Mouse (Mus musculus): ENCODE measurements around the gene Mylpf.
A peak's percentile ranks its signal among the peaks of the same experiment; 100 is the strongest.
"Not testable (repeated sequence)": the region's sequence is repeated elsewhere in the genome, so short reads cannot be mapped to it uniquely, and the experiment has no call there.

Gene Mylpf

GRCm38 (mm10) chr7:127225147-127225995, 16.7 kb downstream of the Mylpf start:
- DNase-seq (ENCODE audit: inconsistent ontology term) = no peak

GRCm38 (mm10) chr7:127228615-127229303, 20.1 kb downstream of the Mylpf start:
- peak; percentile 69 for DNase-seq (ENCODE audit: inconsistent ontology term)

- DNase-seq (ENCODE audit: inconsistent ontology term) = no peak
Observed at GRCm38 (mm10) chr7:127231376-127231775, 22.7 kb downstream of the Mylpf start.

GRCm38 (mm10) chr7:127231826-127232621, 23.3 kb downstream of the Mylpf start:
- peak; percentile 6 for DNase-seq (ENCODE audit: inconsistent ontology term)

GRCm38 (mm10) chr7:127232622-127233367, 24.1 kb downstream of the Mylpf start, which contains the start of the genes Zfp553 and Sept1:
Gene Zfp553 (plus strand): TSS chr7:127233061.
Gene Sept1 (minus strand): TSS chr7:127233130.
- DNase-seq (ENCODE audit: inconsistent ontology term) = peak; percentile 96

GRCm38 (mm10) chr7:127233368-127233749, 24.7 kb downstream of the Mylpf start:
- no peak for DNase-seq (ENCODE audit: inconsistent ontology term)

- no peak for DNase-seq (ENCODE audit: inconsistent ontology term)
Observed at GRCm38 (mm10) chr7:127233765-127234164, 25.1 kb downstream of the Mylpf start.

GRCm38 (mm10) chr7:127234777-127235176, 26.1 kb downstream of the Mylpf start:
- DNase-seq (ENCODE audit: inconsistent ontology term) = no peak

GRCm38 (mm10) chr7:127243361-127243867, 34.7 kb downstream of the Mylpf start:
- no peak for DNase-seq (ENCODE audit: inconsistent ontology term)

- DNase-seq (ENCODE audit: inconsistent ontology term) = peak; percentile 99
Observed at GRCm38 (mm10) chr7:127243870-127244657, 35.4 kb downstream of the Mylpf start, which contains the start of gene Zfp771. Gene Zfp771 (plus strand): TSS chr7:127244274.

GRCm38 (mm10) chr7:127244658-127245510, 36.2 kb downstream of the Mylpf start:
- peak; percentile 36 for DNase-seq (ENCODE audit: inconsistent ontology term)

- not testable (repeated sequence) for DNase-seq (ENCODE audit: inconsistent ontology term)
Observed at GRCm38 (mm10) chr7:127250511-127250910, 41.8 kb downstream of the Mylpf start.

- DNase-seq (ENCODE audit: inconsistent ontology term) = peak; percentile 2
Observed at GRCm38 (mm10) chr7:127252414-127252813, 43.7 kb downstream of the Mylpf start.

- DNase-seq (ENCODE audit: inconsistent ontology term) = no peak
Observed at GRCm38 (mm10) chr7:127253341-127253740, 44.7 kb downstream of the Mylpf start.

GRCm38 (mm10) chr7:127253821-127254769, 45.4 kb downstream of the Mylpf start:
- peak; percentile 95 for DNase-seq (ENCODE audit: inconsistent ontology term)

- DNase-seq (ENCODE audit: inconsistent ontology term) = no peak
Observed at GRCm38 (mm10) chr7:127255008-127255407, 46.3 kb downstream of the Mylpf start.

- no peak for DNase-seq (ENCODE audit: inconsistent ontology term)
Observed at GRCm38 (mm10) chr7:127255965-127256364, 47.3 kb downstream of the Mylpf start.

GRCm38 (mm10) chr7:127256518-127256917, 47.8 kb downstream of the Mylpf start:
- DNase-seq (ENCODE audit: inconsistent ontology term) = no peak

All from Muller cell, postnatal 12 days (primary cell).